Comparison of ENCODE assay signal across 15 mouse cellular contexts in genomic region chr15:28864913-28865312, GRCm38 (mm10).
"Had no signal": no experiment of that assay in that cellular context is flagged by ENCODE, and none has a peak within 500 bp of the region (broad histone marks: within the 10 kb centered on the region; RNA-seq: fewer than 3 reads in every experiment).

No protein-coding gene starts in this region.

- H3K27me3 ChIP-seq: midbrain, embryonic 12.5 days; neural tube, embryonic 13.5 days; neural tube, embryonic 15.5 days had no signal

- DNase-seq: lung, embryonic 14.5 days; lung, postnatal 10 days; lung, postnatal 4 days; right cerebral cortex, adult 18-20 months; right cerebral cortex, postnatal 25 days; right cerebral cortex, postnatal 4 days; spleen, adult 18-20 months; thymus, adult 18-20 months; thymus, postnatal 14 days; thymus, postnatal 36 days had no signal

- H3K9me3 ChIP-seq: midbrain, embryonic 10.5 days; midbrain, embryonic 12.5 days; neural tube, embryonic 13.5 days; neural tube, embryonic 15.5 days had no signal

- H3K36me3 ChIP-seq: midbrain, embryonic 10.5 days; midbrain, embryonic 12.5 days; neural tube, embryonic 13.5 days; neural tube, embryonic 15.5 days had no signal

- H3K27ac ChIP-seq: midbrain, embryonic 10.5 days; midbrain, embryonic 12.5 days; neural tube, embryonic 13.5 days; neural tube, embryonic 15.5 days had no signal

- H3K4me2 ChIP-seq: lung, embryonic 14.5 days; midbrain, embryonic 12.5 days; neural tube, embryonic 13.5 days; neural tube, embryonic 15.5 days had no signal

- H3K9ac ChIP-seq: lung, embryonic 14.5 days; midbrain, embryonic 12.5 days; neural tube, embryonic 13.5 days; neural tube, embryonic 15.5 days had no signal

- H3K4me1 ChIP-seq: midbrain, embryonic 10.5 days; neural tube, embryonic 13.5 days; neural tube, embryonic 15.5 days had no signal

- H3K4me3 ChIP-seq: midbrain, embryonic 10.5 days; midbrain, embryonic 12.5 days; myocyte; neural tube, embryonic 13.5 days; neural tube, embryonic 15.5 days had no signal
